Mouse (Mus musculus) limb, embryonic 15.5 days (tissue): Measurements from ENCODE around the gene Lonp2. TPM values are rescaled to one million over a fixed set of nuclear protein-coding genes. Genes with fewer than 3 reads are reported as not detected.

Experiments
- ATAC-seq: fragments of 200-750 bp; cut with Nextera tagmentation; 2 replicates; pipeline ENCODE4 v1.8.0; 2017; ENCODE audit warnings: low read depth, moderate TSS enrichment; ENCODE audit not compliant: insufficient number of reproducible peaks, low FRiP score, low TSS enrichment
- H3K27ac ChIP-seq: fragments of 300-500 bp; sonication (generic); 2 replicates; pipeline ENCODE4 v1.5.1; 2015; ENCODE audit warnings: moderate library complexity, mild to moderate bottlenecking, inconsistent platforms
- H3K27me3 ChIP-seq: fragments of 300-500 bp; sonication (generic); 2 replicates; pipeline ENCODE4 v1.6.1; 2015; ENCODE audit warnings: inconsistent platforms
- H3K36me3 ChIP-seq: fragments of 300-500 bp; sonication (generic); 2 replicates; pipeline ENCODE4 v1.6.1; 2015; ENCODE audit warnings: inconsistent platforms
- H3K4me1 ChIP-seq: fragments of 300-500 bp; sonication (generic); 2 replicates; pipeline ENCODE4 v1.6.1; 2015; ENCODE audit warnings: inconsistent platforms
- H3K4me2 ChIP-seq: fragments of 300-500 bp; sonication (generic); 2 replicates; pipeline ENCODE4 v1.6.1; 2015; ENCODE audit warnings: mild to moderate bottlenecking, inconsistent platforms
- H3K4me3 ChIP-seq: fragments of 300-500 bp; sonication (generic); 2 replicates; pipeline ENCODE4 v1.5.1; 2015; ENCODE audit warnings: mild to moderate bottlenecking, inconsistent platforms
- H3K9ac ChIP-seq: fragments of 300-500 bp; sonication (generic); 2 replicates; pipeline ENCODE4 v1.6.1; 2015; ENCODE audit warnings: inconsistent platforms
- H3K9me3 ChIP-seq: fragments of 300-500 bp; sonication (generic); 2 replicates; pipeline ENCODE4 v1.6.1; 2016; ENCODE audit warnings: inconsistent platforms
- WGBS: fragments of 180-500 bp; shearing (Covaris S2); methylation state at CpG from one replicate; pipeline ENCODE4 v1.1.7; 2015; 5-methylcytosine and 5-hydroxymethylcytosine counted together
- polyA plus RNA-seq: library from polyadenylated mRNA; unstranded; fragments of >200 nt; fragmentation: Nextera tagmentation; extraction: Ambion mirVana; gene quantifications from 2 replicates; pipeline ENCODE4 v1.2.1, GENCODE M21; 2015

Gene Lonp2
- polyA plus RNA-seq, 1 experiment from 2014 or later = 53.3 TPM

GRCm38 (mm10) chr8:86594159-86594796, 29.6 kb upstream of the Lonp2 start:
- H3K27ac ChIP-seq = no peak overlapping the region
- WGBS = 71% methylated on average over 3 of the region's 3 CpGs
- no peak for ATAC-seq
- no peak overlapping the region for H3K4me2 ChIP-seq
- H3K9me3 ChIP-seq = no peaks in the 10 kb centered on the region
- no peak overlapping the region for H3K4me3 ChIP-seq
- H3K36me3 ChIP-seq = no peaks in the 10 kb centered on the region
- H3K9ac ChIP-seq = no peak overlapping the region
- H3K27me3 ChIP-seq = no peaks in the 10 kb centered on the region
- no peaks in the 10 kb centered on the region for H3K4me1 ChIP-seq

GRCm38 (mm10) chr8:86595671-86596070, 28.2 kb upstream of the Lonp2 start:
- no peaks in the 10 kb centered on the region for H3K36me3 ChIP-seq
- no peaks in the 10 kb centered on the region for H3K9me3 ChIP-seq
- no peaks in the 10 kb centered on the region for H3K4me1 ChIP-seq
- 73% methylated on average over 5 of the region's 5 CpGs for WGBS
- H3K9ac ChIP-seq = no peak overlapping the region
- ATAC-seq = no peak
- H3K4me2 ChIP-seq = no peak overlapping the region
- H3K27me3 ChIP-seq = no peaks in the 10 kb centered on the region
- H3K4me3 ChIP-seq = no peak overlapping the region
- no peak overlapping the region for H3K27ac ChIP-seq

GRCm38 (mm10) chr8:86597681-86598080, 26.2 kb upstream of the Lonp2 start:
- Histone ChIP-seq H3K4me2 (no peak overlapping the region), H3K27ac (no peak overlapping the region), H3K36me3 (no peaks in the 10 kb centered on the region), H3K27me3 (no peaks in the 10 kb centered on the region), H3K9me3 (no peaks in the 10 kb centered on the region), H3K9ac (no peak overlapping the region), H3K4me1 (no peaks in the 10 kb centered on the region), H3K4me3 (no peak overlapping the region)
- ATAC-seq = no peak
- WGBS = 85% methylated on average over 7 of the region's 7 CpGs

GRCm38 (mm10) chr8:86599299-86599698, 24.5 kb upstream of the Lonp2 start:
- 83% methylated on average over 6 of the region's 6 CpGs for WGBS
- Histone ChIP-seq H3K36me3 (no peaks in the 10 kb centered on the region), H3K27me3 (no peaks in the 10 kb centered on the region), H3K4me1 (no peaks in the 10 kb centered on the region), H3K9ac (no peak overlapping the region), H3K4me2 (no peak overlapping the region), H3K27ac (no peak overlapping the region), H3K9me3 (no peaks in the 10 kb centered on the region), H3K4me3 (no peak overlapping the region)
- no peak for ATAC-seq

- Histone ChIP-seq H3K9me3 (no peaks in the 10 kb centered on the region), H3K36me3 (no peaks in the 10 kb centered on the region), H3K4me1 (no peaks in the 10 kb centered on the region), H3K9ac (no peak overlapping the region), H3K27me3 (no peaks in the 10 kb centered on the region), H3K4me3 (no peak overlapping the region), H3K27ac (no peak overlapping the region), H3K4me2 (no peak overlapping the region)
- 81% methylated on average over 3 of the region's 3 CpGs for WGBS
- no peak for ATAC-seq
Measured at GRCm38 (mm10) chr8:86600311-86600710, 23.5 kb upstream of the Lonp2 start.

GRCm38 (mm10) chr8:86603174-86603573, 20.7 kb upstream of the Lonp2 start:
- Histone ChIP-seq H3K36me3 (no peaks in the 10 kb centered on the region), H3K9ac (no peak overlapping the region), H3K27me3 (no peaks in the 10 kb centered on the region), H3K9me3 (no peaks in the 10 kb centered on the region), H3K27ac (no peak overlapping the region), H3K4me2 (no peak overlapping the region), H3K4me1 (no peaks in the 10 kb centered on the region), H3K4me3 (no peak overlapping the region)
- WGBS = 60% methylated on average over 2 of the region's 2 CpGs
- no peak for ATAC-seq

GRCm38 (mm10) chr8:86604676-86605075, 19.2 kb upstream of the Lonp2 start:
- WGBS = 76% methylated on average over 3 of the region's 3 CpGs
- H3K9me3 ChIP-seq = no peaks in the 10 kb centered on the region
- no peaks in the 10 kb centered on the region for H3K27me3 ChIP-seq
- H3K36me3 ChIP-seq = no peaks in the 10 kb centered on the region
- no peak overlapping the region for H3K27ac ChIP-seq
- no peak overlapping the region for H3K9ac ChIP-seq
- ATAC-seq = no peak
- H3K4me3 ChIP-seq = no peak overlapping the region
- no peak overlapping the region for H3K4me2 ChIP-seq
- no peaks in the 10 kb centered on the region for H3K4me1 ChIP-seq

- H3K27ac ChIP-seq = no peak overlapping the region
- H3K4me2 ChIP-seq = no peak overlapping the region
- H3K36me3 ChIP-seq = no peaks in the 10 kb centered on the region
- no peaks in the 10 kb centered on the region for H3K9me3 ChIP-seq
- H3K9ac ChIP-seq = no peak overlapping the region
- no peak for ATAC-seq
- no peaks in the 10 kb centered on the region for H3K27me3 ChIP-seq
- WGBS = 56% methylated on average over 2 of the region's 2 CpGs
- no peaks in the 10 kb centered on the region for H3K4me1 ChIP-seq
- no peak overlapping the region for H3K4me3 ChIP-seq
Measured at GRCm38 (mm10) chr8:86613798-86614197, 10.0 kb upstream of the Lonp2 start.

GRCm38 (mm10) chr8:86615095-86615769, 8.6 kb upstream of the Lonp2 start:
- no peaks in the 10 kb centered on the region for H3K9me3 ChIP-seq
- H3K27ac ChIP-seq = no peak overlapping the region
- 85% methylated on average over 6 of the region's 6 CpGs for WGBS
- no peak for ATAC-seq
- no peaks in the 10 kb centered on the region for H3K27me3 ChIP-seq
- no peak overlapping the region for H3K4me3 ChIP-seq
- H3K4me1 ChIP-seq = no peaks in the 10 kb centered on the region
- H3K9ac ChIP-seq = no peak overlapping the region
- no peak overlapping the region for H3K4me2 ChIP-seq
- H3K36me3 ChIP-seq = no peaks in the 10 kb centered on the region

GRCm38 (mm10) chr8:86617759-86618387, 6.0 kb upstream of the Lonp2 start:
- Histone ChIP-seq H3K36me3 (no peaks in the 10 kb centered on the region), H3K27ac (no peak overlapping the region), H3K9ac (no peak overlapping the region), H3K27me3 (no peaks in the 10 kb centered on the region), H3K4me2 (no peak overlapping the region), H3K9me3 (no peaks in the 10 kb centered on the region), H3K4me3 (no peak overlapping the region), H3K4me1 (no peaks in the 10 kb centered on the region)
- ATAC-seq = no peak
- WGBS = 77% methylated on average over 7 of the region's 7 CpGs

GRCm38 (mm10) chr8:86623551-86623910, 312 bp upstream of the Lonp2 start:
- H3K27ac ChIP-seq = peak overlapping the region; percentile 84
- H3K9ac ChIP-seq = no peak overlapping the region
- no peak for ATAC-seq
- under 1% methylated on average over 14 of the region's 14 CpGs for WGBS
- peak overlapping the region; percentile 70 for H3K4me2 ChIP-seq
- peaks cover 7% of the 10 kb centered on the region for H3K4me1 ChIP-seq
- H3K9me3 ChIP-seq = no peaks in the 10 kb centered on the region
- H3K36me3 ChIP-seq = no peaks in the 10 kb centered on the region
- H3K4me3 ChIP-seq = peak overlapping the region; percentile 78
- no peaks in the 10 kb centered on the region for H3K27me3 ChIP-seq

GRCm38 (mm10) chr8:86624915-86625314, 1.1 kb downstream of the Lonp2 start:
- H3K9me3 ChIP-seq = no peaks in the 10 kb centered on the region
- peak overlapping the region; percentile 70 for H3K4me2 ChIP-seq
- H3K27ac ChIP-seq = no peak overlapping the region
- H3K27me3 ChIP-seq = no peaks in the 10 kb centered on the region
- H3K36me3 ChIP-seq = no peaks in the 10 kb centered on the region
- peak overlapping the region; percentile 78 for H3K4me3 ChIP-seq
- H3K4me1 ChIP-seq = peaks cover 7% of the 10 kb centered on the region
- ATAC-seq = no peak
- H3K9ac ChIP-seq = 0 out of 2 replicates have a peak overlapping the region, but pooled peaks have one; percentile 64
- 39% methylated on average over 7 of the region's 7 CpGs for WGBS
